Mouse (Mus musculus) midbrain, postnatal 0 days (tissue): Measurements from ENCODE around the gene Nanos3. TPM values are rescaled to one million over a fixed set of nuclear protein-coding genes. Genes with fewer than 3 reads are reported as not detected.
A peak's percentile ranks its signal among the peaks of the same experiment; 100 is the strongest.

Experiments used
- ATAC-seq: fragments of 200-750 bp; cut with Nextera tagmentation; 2 replicates; pipeline ENCODE4 v1.8.0; 2017; ENCODE audit warnings: moderate number of reproducible peaks, mild to moderate bottlenecking, moderate TSS enrichment, moderate library complexity; ENCODE audit not compliant: low FRiP score
- DNase-seq: peaks from one replicate; pipeline ENCODE4 v3.0.0-alpha.2; 2015; ENCODE audit warnings: low spot score
- H3K27ac ChIP-seq: fragments of 300-500 bp; sonication (generic); 2 replicates; pipeline ENCODE4 v1.5.1; 2014; ENCODE audit warnings: low read depth, mild to moderate bottlenecking, low read length, mixed read lengths
- H3K27me3 ChIP-seq: fragments of 300-500 bp; sonication (generic); 2 replicates; pipeline ENCODE4 v1.6.1; 2014; ENCODE audit warnings: low read length, control low read depth, mixed read lengths; ENCODE audit not compliant: insufficient read depth
- H3K36me3 ChIP-seq: fragments of 300-500 bp; sonication (generic); 2 replicates; pipeline ENCODE4 v1.6.1; 2014; ENCODE audit warnings: low read length, control low read depth, mixed read lengths; ENCODE audit not compliant: insufficient read depth
- H3K4me1 ChIP-seq: fragments of 300-500 bp; sonication (generic); 2 replicates; pipeline ENCODE4 v1.6.1; 2014; ENCODE audit warnings: mild to moderate bottlenecking, control low read depth, antibody characterized with exemption, low read length, mixed read lengths; ENCODE audit not compliant: insufficient read depth
- H3K4me2 ChIP-seq: fragments of 300-500 bp; sonication (generic); 2 replicates; pipeline ENCODE4 v1.6.1; 2014; ENCODE audit warnings: low read depth, mild to moderate bottlenecking, low read length, mixed read lengths; ENCODE audit not compliant: poor library complexity, severe bottlenecking
- H3K4me3 ChIP-seq: fragments of 300-500 bp; sonication (generic); 2 replicates; pipeline ENCODE4 v1.5.1; 2014; ENCODE audit warnings: low read depth, mild to moderate bottlenecking, low read length, moderate library complexity
- H3K9ac ChIP-seq: fragments of 300-500 bp; sonication (generic); replicated peaks from 2 replicates; pipeline ENCODE4 v1.6.1; 2014; ENCODE audit warnings: mild to moderate bottlenecking, low read length, moderate library complexity, mixed read lengths; ENCODE audit not compliant: poor library complexity, severe bottlenecking
- H3K9me3 ChIP-seq: fragments of 300-500 bp; sonication (generic); 2 replicates; pipeline ENCODE4 v1.6.1; 2016; ENCODE audit warnings: low read length, control low read depth
- CTCF ChIP-seq: IDR thresholded peaks from 2 replicates; pipeline ENCODE4 v1.5.1; 2016; ENCODE audit warnings: antibody characterized with exemption, mild to moderate bottlenecking
- WGBS: fragments of 180-500 bp; shearing (Covaris S2); extraction: QIAGEN DNeasy Blood & Tissue Kit; methylation state at CpG from one replicate; pipeline ENCODE4 v1.1.7; 2014; 5-methylcytosine and 5-hydroxymethylcytosine counted together
- polyA plus RNA-seq: library from polyadenylated mRNA; unstranded; fragments of >200 nt; fragmentation: Nextera tagmentation; extraction: Ambion mirVana; gene quantifications from 2 replicates; pipeline ENCODE4 v1.2.1, GENCODE M21; 2015
- total RNA-seq: library from RNA; depleted of rRNA; stranded (reverse); fragments of >200 nt; gene quantifications from 2 replicates; pipeline ENCODE4 v1.2.3, GENCODE M21; 2014

Nanos3 gene
- total and polyA plus RNA-seq, 2 experiments from 2014 or later, result 0.27 to 15.3 TPM

DNA sequence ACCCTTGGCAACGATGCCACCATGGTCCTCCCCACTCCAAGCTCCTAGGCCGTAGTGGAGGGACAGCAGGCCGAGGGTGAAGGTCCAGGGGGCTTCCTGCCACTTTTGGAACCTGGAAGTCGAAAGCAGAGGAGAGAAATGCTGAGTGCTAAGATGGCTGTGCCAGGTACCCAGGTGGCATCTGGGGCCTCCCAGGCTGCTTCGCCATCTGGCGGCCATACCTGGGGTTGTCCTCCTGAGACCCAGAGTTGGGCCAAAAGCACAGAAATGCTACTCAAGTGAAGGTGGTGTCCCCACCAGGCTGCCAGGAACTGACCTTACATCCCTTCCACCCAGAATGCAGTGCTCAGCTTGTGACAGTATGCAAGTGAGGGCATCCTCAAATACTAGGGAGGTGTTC is 11.2 kb downstream of the Nanos3 start:
- TF ChIP-seq CTCF, result peak; percentile 52
- no peak for ATAC-seq
- no peaks in the 10 kb centered on the region for H3K4me1 ChIP-seq
- 90% methylated on average over 6 of the region's 6 CpGs for WGBS
- H3K4me3 ChIP-seq, result no peak overlapping the region
- H3K9ac ChIP-seq, result no peak overlapping the region
- peaks cover 31% of the 10 kb centered on the region for H3K36me3 ChIP-seq
- no peaks in the 10 kb centered on the region for H3K9me3 ChIP-seq
- H3K27me3 ChIP-seq, result no peaks in the 10 kb centered on the region
- H3K4me2 ChIP-seq, result no peak overlapping the region
- no peak overlapping the region for H3K27ac ChIP-seq
- no peak for DNase-seq

DNA sequence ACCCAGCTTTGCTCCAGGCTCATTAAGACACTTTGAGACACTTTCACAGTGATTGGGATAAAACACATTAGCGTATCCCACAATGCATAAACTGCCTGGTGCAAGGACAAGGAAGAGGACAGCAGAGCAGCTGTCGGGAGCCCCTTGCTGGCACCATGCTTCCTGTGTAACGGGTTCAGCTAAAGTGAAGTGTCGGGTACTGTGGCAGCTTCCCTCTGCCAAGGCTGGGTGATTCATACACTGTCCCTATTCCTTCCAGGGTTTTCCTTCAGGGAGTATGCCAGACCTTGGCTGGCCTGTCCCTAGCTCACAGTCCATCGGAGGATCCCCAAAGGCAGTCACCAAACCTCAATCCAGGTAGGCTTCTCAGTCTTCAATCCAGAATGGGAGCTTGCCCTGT is 14.9 kb downstream of the Nanos3 start:
- 85% methylated on average over 5 of the region's 5 CpGs for WGBS
- no peak for ATAC-seq
- no peaks in the 10 kb centered on the region for H3K27me3 ChIP-seq
- H3K4me3 ChIP-seq, result no peak overlapping the region
- H3K9me3 ChIP-seq, result no peaks in the 10 kb centered on the region
- H3K4me2 ChIP-seq, result no peak overlapping the region
- TF ChIP-seq CTCF, result no peak
- H3K4me1 ChIP-seq, result no peaks in the 10 kb centered on the region
- no peak for DNase-seq
- H3K27ac ChIP-seq, result no peak overlapping the region
- H3K36me3 ChIP-seq, result peaks cover 24% of the 10 kb centered on the region
- no peak overlapping the region for H3K9ac ChIP-seq

DNA sequence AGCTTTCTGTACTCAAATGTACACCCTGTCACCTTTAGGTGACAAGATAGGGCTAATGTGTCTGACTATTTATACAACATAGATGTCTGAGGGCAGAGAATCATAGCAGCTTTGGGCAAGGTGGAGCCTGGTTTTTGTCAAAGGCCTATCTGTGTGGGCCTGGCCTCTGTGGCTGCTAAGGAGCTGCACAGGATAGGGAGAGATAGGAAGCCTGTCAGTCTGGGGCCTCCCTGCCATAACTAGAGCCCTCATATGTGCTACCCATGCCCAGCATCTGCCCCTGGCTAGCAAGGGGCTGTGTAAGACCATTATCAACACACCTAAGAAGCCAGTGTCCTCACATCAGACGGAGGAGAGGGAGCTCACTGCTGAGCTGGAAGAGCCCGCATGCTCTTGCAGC is 17.3 kb downstream of the Nanos3 start:
- WGBS, result 97% methylated on average over 2 of the region's 2 CpGs
- H3K4me1 ChIP-seq, result no peaks in the 10 kb centered on the region
- no peak for TF ChIP-seq CTCF
- H3K36me3 ChIP-seq, result peaks cover 14% of the 10 kb centered on the region
- no peak for ATAC-seq
- no peak for DNase-seq
- no peak overlapping the region for H3K4me3 ChIP-seq
- H3K27me3 ChIP-seq, result no peaks in the 10 kb centered on the region
- H3K9me3 ChIP-seq, result no peaks in the 10 kb centered on the region
- H3K4me2 ChIP-seq, result no peak overlapping the region
- no peak overlapping the region for H3K27ac ChIP-seq
- 0 out of 2 replicates have a peak overlapping the region, but pooled peaks have one; percentile 13 for H3K9ac ChIP-seq

DNA sequence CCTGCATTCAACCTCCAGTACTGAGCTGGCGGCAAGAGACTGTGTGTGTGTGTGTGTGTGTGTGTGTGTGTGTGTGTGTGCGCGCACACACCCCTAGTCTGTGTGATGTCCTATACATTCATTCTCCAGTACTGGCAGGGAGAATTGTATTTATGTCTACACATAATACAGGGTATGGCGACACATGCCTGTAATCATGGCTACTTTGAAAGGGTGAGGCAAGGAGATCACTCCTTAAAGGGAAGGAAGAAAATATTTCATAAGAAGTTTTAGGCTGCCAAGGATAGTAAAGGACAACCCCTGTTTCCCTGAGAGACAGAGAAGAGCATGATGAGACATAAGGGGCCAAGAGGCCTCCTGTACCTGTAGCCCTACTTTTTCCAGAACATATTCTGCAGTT is 27.4 kb downstream of the Nanos3 start:
- DNase-seq (no peak), ATAC-seq (no peak)
- Histone ChIP-seq H3K36me3 (0 out of 2 replicates have a peak, but pooled peaks cover 3% of the 10 kb centered on the region), H3K4me1 (no peaks in the 10 kb centered on the region), H3K27ac (no peak overlapping the region), H3K4me2 (no peak overlapping the region), H3K4me3 (no peak overlapping the region), H3K27me3 (no peaks in the 10 kb centered on the region), H3K9ac (no peak overlapping the region), H3K9me3 (no peaks in the 10 kb centered on the region)
- 96% methylated on average over 4 of the region's 4 CpGs for WGBS
- TF ChIP-seq CTCF, result no peak

DNA sequence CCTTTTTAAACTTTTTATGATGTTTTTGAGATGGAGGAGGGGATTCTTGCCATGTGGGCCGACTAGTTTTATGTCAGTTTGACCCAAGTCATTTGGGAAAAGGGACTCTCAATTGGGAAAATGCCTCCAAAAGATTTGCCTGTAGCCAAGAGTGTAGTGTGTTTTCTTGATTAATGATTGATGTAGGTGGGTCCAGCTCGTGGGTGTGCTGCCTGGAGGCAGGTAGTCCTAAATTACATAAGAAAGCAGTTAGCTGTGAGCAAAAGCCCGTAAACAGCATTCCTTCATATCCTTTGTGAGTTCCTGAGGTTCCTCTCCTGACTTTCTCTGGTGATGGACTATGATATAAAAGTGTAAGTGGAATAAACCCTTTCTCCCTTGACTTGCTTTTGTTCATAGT is 35.8 kb downstream of the Nanos3 start:
- Histone ChIP-seq H3K4me2 (no peak overlapping the region), H3K4me1 (peaks cover 13% of the 10 kb centered on the region; the same call in 1 of the 2 replicates), H3K27ac (no peak overlapping the region), H3K9me3 (no peaks in the 10 kb centered on the region), H3K36me3 (no peaks in the 10 kb centered on the region), H3K4me3 (no peak overlapping the region), H3K9ac (no peak overlapping the region), H3K27me3 (no peaks in the 10 kb centered on the region)
- ATAC-seq (no peak), DNase-seq (no peak)
- WGBS, result 83% methylated on average over 3 of the region's 3 CpGs
- no peak for TF ChIP-seq CTCF

DNA sequence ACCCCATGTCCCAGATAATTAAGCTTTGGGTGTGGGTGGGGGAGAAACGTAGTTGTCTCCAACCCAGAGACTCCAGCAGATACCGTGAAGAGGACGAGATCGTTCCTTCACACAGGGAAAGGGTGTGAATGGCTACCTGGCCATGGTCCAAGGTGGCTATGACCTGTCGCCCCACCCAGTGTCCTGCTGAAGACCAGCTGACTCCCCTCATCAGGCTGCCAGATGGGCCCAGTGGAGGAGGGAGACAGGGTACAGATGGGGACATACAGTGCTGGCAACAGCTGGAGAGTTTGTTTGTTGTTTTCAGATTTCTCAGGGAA is 36.5 kb downstream of the Nanos3 start:
- 91% methylated on average over 5 of the region's 5 CpGs for WGBS
- H3K27ac ChIP-seq, result 0 out of 2 replicates have a peak overlapping the region, but pooled peaks have one; percentile 51
- peak overlapping the region; percentile 71; the same call in 1 of the 2 replicates for H3K4me3 ChIP-seq
- peak overlapping the region; percentile 86 for H3K4me2 ChIP-seq
- H3K9ac ChIP-seq, result no peak overlapping the region
- H3K4me1 ChIP-seq, result peaks cover 13% of the 10 kb centered on the region; the same call in 1 of the 2 replicates
- no peak for TF ChIP-seq CTCF
- H3K9me3 ChIP-seq, result no peaks in the 10 kb centered on the region
- peaks cover 6% of the 10 kb centered on the region for H3K36me3 ChIP-seq
- DNase-seq (no peak), ATAC-seq (0 out of 2 replicates have a peak, but pooled peaks have one; percentile 2)
- H3K27me3 ChIP-seq, result no peaks in the 10 kb centered on the region
